Mouse (Mus musculus) heart, embryonic 14.5 days (tissue): Measurements from ENCODE around the gene Nps. TPM values are rescaled to one million over a fixed set of nuclear protein-coding genes. Genes with fewer than 3 reads are reported as not detected.

Experiments used
- ATAC-seq: fragments of 200-750 bp; cut with Nextera tagmentation; 2 replicates; pipeline ENCODE4 v1.8.0; 2017; ENCODE audit warnings: low read depth, moderate TSS enrichment; ENCODE audit not compliant: insufficient number of reproducible peaks, insufficient read depth, low FRiP score
- H3K27ac ChIP-seq, 2 experiments: fragments of 200-500 bp in 1 of 2; fragments of 300-500 bp in 1 of 2; sonication (generic) in 1 of 2; replicated peaks in 1 of 2; 2 replicates each; pipeline ENCODE4 v1.5.1; 2012 to 2014; ENCODE audit warnings: low read depth in 2 of 2, low read length in 2 of 2, control low read depth in 1 of 2, mild to moderate bottlenecking in 1 of 2, mixed read lengths in 1 of 2; ENCODE audit not compliant: control insufficient read depth in 1 of 2, insufficient read depth in 1 of 2
- H3K27me3 ChIP-seq: fragments of 300-500 bp; sonication (generic); 2 replicates; pipeline ENCODE4 v1.6.1; 2014; ENCODE audit warnings: mild to moderate bottlenecking, low read length, control low read depth; ENCODE audit not compliant: control insufficient read depth, insufficient read depth
- H3K36me3 ChIP-seq: fragments of 300-500 bp; sonication (generic); 2 replicates; pipeline ENCODE4 v1.6.1; 2014; ENCODE audit warnings: mild to moderate bottlenecking, control low read depth, low read length, mixed read lengths; ENCODE audit not compliant: control insufficient read depth, insufficient read depth
- H3K4me1 ChIP-seq, 2 experiments: fragments of 200-500 bp in 1 of 2; fragments of 300-500 bp in 1 of 2; sonication (generic) in 1 of 2; 2 replicates each; pipeline ENCODE4 v1.6.1; 2012 to 2014; ENCODE audit warnings: low read length in 2 of 2, control low read depth in 1 of 2, mixed read lengths in 1 of 2; ENCODE audit not compliant: control insufficient read depth in 2 of 2, insufficient read depth in 2 of 2
- H3K4me2 ChIP-seq: fragments of 300-500 bp; sonication (generic); 2 replicates; pipeline ENCODE4 v1.6.1; 2014; ENCODE audit warnings: mild to moderate bottlenecking, low read length
- H3K4me3 ChIP-seq, 2 experiments: fragments of 200-500 bp in 1 of 2; fragments of 300-500 bp in 1 of 2; sonication (generic) in 1 of 2; 2 replicates each; pipeline ENCODE4 v1.5.1; 2012 to 2014; ENCODE audit warnings: low read length in 2 of 2, mild to moderate bottlenecking in 2 of 2, control low read depth in 1 of 2, low read depth in 1 of 2, moderate library complexity in 1 of 2; ENCODE audit not compliant: control insufficient read depth in 1 of 2, insufficient read depth in 1 of 2
- H3K9ac ChIP-seq: fragments of 300-500 bp; sonication (generic); 2 replicates; pipeline ENCODE4 v1.6.1; 2014; ENCODE audit warnings: mild to moderate bottlenecking, low read length
- H3K9me3 ChIP-seq: fragments of 300-500 bp; sonication (generic); 2 replicates; pipeline ENCODE4 v1.6.1; 2016; ENCODE audit warnings: low read length, control low read depth; ENCODE audit not compliant: control insufficient read depth
- WGBS: fragments of 180-500 bp; shearing (Covaris S2); extraction: QIAGEN DNeasy Blood & Tissue Kit; methylation state at CpG from one replicate; pipeline ENCODE4 v1.1.7; 2014; 5-methylcytosine and 5-hydroxymethylcytosine counted together
- polyA plus RNA-seq: library from polyadenylated mRNA; unstranded; fragments of >200 nt; fragmentation: Nextera tagmentation; extraction: Ambion mirVana; gene quantifications from 2 replicates; pipeline ENCODE4 v1.2.1, GENCODE M21; 2014

The Nps gene
- polyA plus RNA-seq, 1 experiment from 2014 or later: not detected

- H3K9me3 ChIP-seq: no peaks in the 10 kb centered on the region
- no peak overlapping the region for H3K4me3 ChIP-seq
- H3K4me1 ChIP-seq: peaks cover 0 to 2% of the 10 kb centered on the region in 2 experiments; a peak in 1 of 4 replicates
- H3K9ac ChIP-seq: no peak overlapping the region
- H3K27ac ChIP-seq: no peak overlapping the region
- no peaks in the 10 kb centered on the region for H3K36me3 ChIP-seq
- ATAC-seq: no peak
- 72% methylated on average over 3 of the region's 3 CpGs for WGBS
- no peak overlapping the region for H3K4me2 ChIP-seq
- H3K27me3 ChIP-seq: no peaks in the 10 kb centered on the region
Observed at GRCm38 (mm10) chr7:135237152-135237551, 21.4 kb upstream of the Nps start.

- no peak overlapping the region for H3K27ac ChIP-seq
- no peak overlapping the region for H3K4me2 ChIP-seq
- no peak for ATAC-seq
- no peaks in the 10 kb centered on the region for H3K36me3 ChIP-seq
- H3K9ac ChIP-seq: no peak overlapping the region
- no peaks in the 10 kb centered on the region for H3K9me3 ChIP-seq
- H3K4me1 ChIP-seq: peaks cover 0 to 2% of the 10 kb centered on the region in 2 experiments; a peak in 1 of 4 replicates
- no peak overlapping the region for H3K4me3 ChIP-seq
- 70% methylated on average over 4 of the region's 4 CpGs for WGBS
- H3K27me3 ChIP-seq: no peaks in the 10 kb centered on the region
Observed at GRCm38 (mm10) chr7:135239441-135239840, 19.1 kb upstream of the Nps start.

- Histone ChIP-seq H3K9me3 (no peaks in the 10 kb centered on the region), H3K4me3 (no peak overlapping the region), H3K27ac (no peak overlapping the region), H3K9ac (no peak overlapping the region), H3K27me3 (no peaks in the 10 kb centered on the region), H3K36me3 (no peaks in the 10 kb centered on the region), H3K4me1 (peaks cover 0 to 2% of the 10 kb centered on the region in 2 experiments; a peak in 1 of 4 replicates), H3K4me2 (no peak overlapping the region)
- no peak for ATAC-seq
- 72% methylated on average over 6 of the region's 6 CpGs for WGBS
Observed at GRCm38 (mm10) chr7:135240006-135240405, 18.5 kb upstream of the Nps start.

GRCm38 (mm10) chr7:135240636-135241035 lies 17.9 kb upstream of the Nps start:
- Histone ChIP-seq H3K27ac (no peak overlapping the region), H3K4me3 (no peak overlapping the region), H3K9ac (no peak overlapping the region), H3K36me3 (no peaks in the 10 kb centered on the region), H3K9me3 (no peaks in the 10 kb centered on the region), H3K27me3 (no peaks in the 10 kb centered on the region), H3K4me1 (peaks cover 0 to 2% of the 10 kb centered on the region in 2 experiments; a peak in 1 of 4 replicates), H3K4me2 (no peak overlapping the region)
- WGBS: 83% methylated on average over 2 of the region's 2 CpGs
- ATAC-seq: no peak

- ATAC-seq: no peak
- Histone ChIP-seq H3K27me3 (no peaks in the 10 kb centered on the region), H3K4me3 (no peak overlapping the region), H3K9me3 (no peaks in the 10 kb centered on the region), H3K9ac (no peak overlapping the region), H3K4me2 (no peak overlapping the region), H3K36me3 (no peaks in the 10 kb centered on the region), H3K4me1 (no peaks in the 10 kb centered on the region), H3K27ac (no peak overlapping the region)
- 69% methylated on average over 9 of the region's 9 CpGs for WGBS
Observed at GRCm38 (mm10) chr7:135244171-135244880, 14.2 kb upstream of the Nps start.

- ATAC-seq: no peak
- no peak overlapping the region for H3K4me2 ChIP-seq
- no peak overlapping the region for H3K9ac ChIP-seq
- H3K9me3 ChIP-seq: no peaks in the 10 kb centered on the region
- H3K27ac ChIP-seq: no peak overlapping the region
- 78% methylated on average over 5 of the region's 5 CpGs for WGBS
- no peaks in the 10 kb centered on the region for H3K4me1 ChIP-seq
- no peaks in the 10 kb centered on the region for H3K36me3 ChIP-seq
- no peak overlapping the region for H3K4me3 ChIP-seq
- no peaks in the 10 kb centered on the region for H3K27me3 ChIP-seq
Observed at GRCm38 (mm10) chr7:135246386-135246785, 12.1 kb upstream of the Nps start.

GRCm38 (mm10) chr7:135253249-135253648 lies 5.3 kb upstream of the Nps start:
- Histone ChIP-seq H3K9me3 (0 out of 2 replicates have a peak, but pooled peaks cover 4% of the 10 kb centered on the region), H3K4me1 (no peaks in the 10 kb centered on the region), H3K4me2 (no peak overlapping the region), H3K9ac (no peak overlapping the region), H3K36me3 (no peaks in the 10 kb centered on the region), H3K27ac (no peak overlapping the region), H3K27me3 (no peaks in the 10 kb centered on the region), H3K4me3 (no peak overlapping the region)
- no peak for ATAC-seq
- WGBS: 93% methylated on average over 2 of the region's 2 CpGs

- ATAC-seq: no peak
- Histone ChIP-seq H3K9ac (no peak overlapping the region), H3K27ac (no peak overlapping the region), H3K4me1 (no peaks in the 10 kb centered on the region), H3K4me3 (no peak overlapping the region), H3K27me3 (no peaks in the 10 kb centered on the region), H3K9me3 (0 out of 2 replicates have a peak, but pooled peaks cover 4% of the 10 kb centered on the region), H3K4me2 (no peak overlapping the region), H3K36me3 (no peaks in the 10 kb centered on the region)
- 80% methylated on average over 2 of the region's 2 CpGs for WGBS
Observed at GRCm38 (mm10) chr7:135254423-135254822, 4.1 kb upstream of the Nps start.
